Mouse (Mus musculus): Measurements from ENCODE around the gene Pnliprp1. TPM values are rescaled to one million over a fixed set of nuclear protein-coding genes. Genes with fewer than 3 reads are reported as not detected.

Gene Pnliprp1
- total RNA-seq, 2 experiments from 2014 or later, result not detected

DNA sequence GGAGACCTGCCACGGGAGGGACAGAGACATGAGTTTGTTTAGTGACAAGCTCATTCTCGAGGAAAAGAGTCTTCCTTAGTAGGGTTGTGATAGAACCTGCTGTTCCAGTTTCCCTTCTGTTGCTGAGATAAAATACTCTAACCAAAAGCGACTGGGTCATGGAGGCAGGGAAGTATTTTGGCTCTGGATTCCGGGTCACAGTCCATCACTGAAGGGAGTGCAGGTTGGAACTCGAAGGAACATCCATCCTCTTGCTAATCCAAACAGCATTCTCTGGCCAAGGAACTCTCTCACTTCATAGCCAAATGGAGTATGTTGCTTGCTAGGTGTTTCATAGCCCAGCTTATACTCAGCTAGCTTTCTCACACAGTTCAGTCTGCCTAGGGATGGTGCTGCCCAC is 47.8 kb downstream of the Pnliprp1 start:
- DNase-seq (ENCODE audit: low spot score in 2 of 2), result no peak

DNA sequence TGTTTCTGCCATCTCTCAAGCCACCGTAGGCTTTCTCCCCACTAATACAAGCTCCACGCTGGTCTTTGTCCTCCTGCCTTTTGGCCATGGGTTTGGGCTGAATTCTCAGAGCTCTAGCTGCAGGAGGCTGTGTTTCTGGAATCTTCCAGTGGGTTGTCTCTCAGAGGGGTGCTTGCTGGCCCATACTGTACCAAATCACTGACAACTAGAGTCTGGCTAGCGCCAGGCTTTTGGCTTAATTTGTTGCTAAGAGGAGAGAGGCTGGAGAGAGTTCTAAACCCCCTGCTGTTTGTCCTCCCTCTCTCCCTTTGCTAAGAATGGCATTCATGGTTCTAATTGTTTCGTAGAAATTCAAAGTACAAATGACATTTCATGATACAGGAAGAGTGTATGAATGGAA is 52.9 kb downstream of the Pnliprp1 start:
- no peak for DNase-seq (ENCODE audit: low spot score in 2 of 2)

- no peak for DNase-seq (ENCODE audit: low spot score in 2 of 2)
These were observed 55.3 kb downstream of the Pnliprp1 start for GRCm38 (mm10) chr19:58783938-58784337.

DNA sequence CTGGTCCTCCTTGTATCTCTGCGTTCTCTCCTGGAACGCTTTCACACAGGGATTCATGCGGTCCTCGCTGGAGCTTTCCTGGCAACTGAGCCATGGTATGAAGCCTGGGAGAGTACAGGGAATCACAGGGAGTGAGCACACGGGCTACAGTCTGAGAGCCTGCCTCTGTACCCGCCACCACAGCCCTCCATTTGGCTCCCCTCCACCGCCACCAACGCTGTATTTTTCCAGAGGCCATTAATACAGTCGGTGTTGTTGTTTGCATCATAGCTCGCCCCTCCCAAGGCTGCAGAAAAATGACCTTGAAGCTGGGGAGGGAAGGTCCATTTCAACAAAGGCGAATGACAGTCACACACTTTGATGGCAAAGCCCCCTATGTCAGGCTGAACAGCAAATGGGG is 60.5 kb downstream of the Pnliprp1 start:
- DNase-seq (ENCODE audit: low spot score in 2 of 2), result no peak

Other genes with a start within 250 kb of the Pnliprp1 start
- gene Ccdc172, start 216.9 kb upstream of the Pnliprp1 start, total RNA-seq (2021), result not detected
- gene Pnlip, start 76.4 kb upstream of the Pnliprp1 start, total RNA-seq (2021), result not detected
- gene Pnliprp2, start 30.8 kb downstream of the Pnliprp1 start, total RNA-seq (2021), result not detected
- gene 1700019N19Rik, start 65.6 kb downstream of the Pnliprp1 start, total RNA-seq (2021), result not detected
- gene Eno4, start 214.5 kb downstream of the Pnliprp1 start, total RNA-seq (2021), result under 1 TPM in 1 of 2 experiments, not detected in 1; 0.26 TPM
- 10 to 100 TPM; 19.7 to 22.0 TPM for gene Hspa12a, start 214.8 kb downstream of the Pnliprp1 start, total RNA-seq (2021)